Mouse (Mus musculus): ENCODE results near the gene Chordc1. TPM values are rescaled to one million over a fixed set of nuclear protein-coding genes. Genes with fewer than 3 reads are reported as not detected.

The Chordc1 gene
- polyA plus RNA-seq (2012; rRNA removed): 12.1 and 13.0 TPM in 2 replicates

GRCm38 (mm10) chr9:18291571-18292429 is at the start of gene Chordc1:
Chordc1 (plus strand) TSS chr9:18292125.

Other genes starting within 250 kb of the Chordc1 start
- gene Naalad2, start 110.9 kb downstream of the Chordc1 start, polyA plus RNA-seq (2012; rRNA removed): 0.37 and 0.48 TPM in 2 replicates
- not detected in 2 replicates for gene Ubtfl1, start 112.3 kb downstream of the Chordc1 start, polyA plus RNA-seq (2012; rRNA removed)
- gene Mbd3l2, start 138.5 kb downstream of the Chordc1 start, polyA plus RNA-seq (2012; rRNA removed): not detected in 2 replicates
- 0.20 and 0.34 TPM in 2 replicates for gene Zfp558, start 186.1 kb downstream of the Chordc1 start, polyA plus RNA-seq (2012; rRNA removed)
- not detected in 2 replicates for gene Mbd3l1, start 186.2 kb downstream of the Chordc1 start, polyA plus RNA-seq (2012; rRNA removed)